Mouse (Mus musculus) C2C12 (cell line): Measurements from ENCODE around the gene Gm10720.
"Not testable (repeated sequence)": the region's sequence is repeated elsewhere in the genome, so short reads cannot be mapped to it uniquely, and the experiment has no call there.

Experiments
- CTCF ChIP-seq: IDR thresholded peaks from one replicate; pipeline ENCODE4 v1.5.1; 2011; ENCODE audit not compliant: control insufficient read depth, insufficient read depth, insufficient read length
- FOSL1 ChIP-seq: IDR thresholded peaks from one replicate; pipeline ENCODE4 v1.8.0; 2011; ENCODE audit warnings: mild to moderate bottlenecking, low read length; ENCODE audit not compliant: poor library complexity, insufficient read depth, severe bottlenecking
- MAX ChIP-seq: IDR thresholded peaks from one replicate; pipeline ENCODE4 v1.6.1; 2011; ENCODE audit warnings: mild to moderate bottlenecking, control low read depth
- MYOD1 ChIP-seq: IDR thresholded peaks from one replicate; pipeline ENCODE4 v1.6.1; 2011; ENCODE audit warnings: low read depth; ENCODE audit not compliant: control insufficient read depth, insufficient read length

DNA sequence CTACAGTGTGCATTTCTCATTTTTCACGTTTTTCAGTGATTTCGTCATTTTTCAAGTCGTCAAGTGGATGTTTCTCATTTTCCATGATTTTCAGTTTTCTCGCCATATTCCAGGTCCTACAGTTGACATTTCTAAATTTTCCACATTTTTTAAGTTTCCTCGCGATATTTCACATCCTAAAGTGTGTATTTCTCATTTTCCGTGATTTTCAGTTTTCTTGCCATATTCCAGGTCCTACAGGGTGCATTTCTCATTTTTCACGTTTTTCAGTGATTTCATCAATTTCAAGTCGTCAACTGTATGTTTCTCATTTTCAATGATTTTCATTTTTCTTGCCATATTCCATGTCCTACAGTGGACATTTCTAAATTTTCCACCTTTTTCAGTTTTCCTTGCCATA lies 1.7 kb downstream of the Gm10720 start, which contains the start of gene Gm10719:
- TF ChIP-seq CTCF, MAX, FOSL1, MYOD1: not testable (repeated sequence)
